Mouse (Mus musculus) neural tube, embryonic 11.5 days (tissue): ENCODE results near the gene Ppm1l. TPM values are rescaled to one million over a fixed set of nuclear protein-coding genes. Genes with fewer than 3 reads are reported as not detected.
A peak's percentile ranks its signal among the peaks of the same experiment; 100 is the strongest.

ENCODE experiments used
- ATAC-seq: fragments of 200-750 bp; cut with Nextera tagmentation; 2 replicates; pipeline ENCODE4 v1.8.0; 2017; ENCODE audit warnings: moderate number of reproducible peaks, mild to moderate bottlenecking, moderate TSS enrichment, moderate library complexity; ENCODE audit not compliant: insufficient read depth, low FRiP score, low TSS enrichment
- DNase-seq: peaks from one replicate; pipeline ENCODE4 v3.0.0-alpha.2; 2015; ENCODE audit warnings: low spot score
- H3K27ac ChIP-seq: fragments of 300-500 bp; sonication (generic); 2 replicates; pipeline ENCODE4 v1.5.1; 2014; ENCODE audit warnings: low read depth, mild to moderate bottlenecking, low read length
- H3K27me3 ChIP-seq: fragments of 300-500 bp; sonication (generic); 2 replicates; pipeline ENCODE4 v1.6.1; 2014; ENCODE audit warnings: mild to moderate bottlenecking, low read length, mixed read lengths; ENCODE audit not compliant: control insufficient read depth, insufficient read depth
- H3K36me3 ChIP-seq: fragments of 300-500 bp; sonication (generic); 2 replicates; pipeline ENCODE4 v1.6.1; 2014; ENCODE audit warnings: mild to moderate bottlenecking, low read length, moderate library complexity, mixed read lengths; ENCODE audit not compliant: control insufficient read depth, insufficient read depth
- H3K4me1 ChIP-seq: fragments of 300-500 bp; sonication (generic); 2 replicates; pipeline ENCODE4 v1.6.1; 2014; ENCODE audit warnings: low read length, mixed read lengths; ENCODE audit not compliant: control insufficient read depth, insufficient read depth
- H3K4me2 ChIP-seq: fragments of 300-500 bp; sonication (generic); 2 replicates; pipeline ENCODE4 v1.6.1; 2014; ENCODE audit warnings: low read depth, mild to moderate bottlenecking, moderate library complexity
- H3K4me3 ChIP-seq: fragments of 300-500 bp; sonication (generic); 2 replicates; pipeline ENCODE4 v1.5.1; 2014; ENCODE audit warnings: low read depth, low read length
- H3K9ac ChIP-seq: fragments of 300-500 bp; sonication (generic); 2 replicates; pipeline ENCODE4 v1.6.1; 2014; ENCODE audit warnings: mild to moderate bottlenecking, low read length
- H3K9me3 ChIP-seq: fragments of 300-500 bp; sonication (generic); 2 replicates; pipeline ENCODE4 v1.6.1; 2016; ENCODE audit warnings: low read length; ENCODE audit not compliant: control insufficient read depth
- WGBS: fragments of 180-500 bp; shearing (Covaris S2); extraction: QIAGEN DNeasy Blood & Tissue Kit; methylation state at CpG from one replicate; pipeline ENCODE4 v1.1.7; 2014; 5-methylcytosine and 5-hydroxymethylcytosine counted together
- polyA plus RNA-seq: library from polyadenylated mRNA; unstranded; fragments of >200 nt; fragmentation: Nextera tagmentation; extraction: Ambion mirVana; gene quantifications from 2 replicates; pipeline ENCODE4 v1.2.1, GENCODE M21; 2014

Gene Ppm1l
- polyA plus RNA-seq, 1 experiment from 2014 or later: 22.6 TPM

- no peak overlapping the region for H3K4me2 ChIP-seq
- DNase-seq (no peak), ATAC-seq (no peak)
- no peak overlapping the region for H3K27ac ChIP-seq
- no peaks in the 10 kb centered on the region for H3K36me3 ChIP-seq
- H3K27me3 ChIP-seq: no peaks in the 10 kb centered on the region
- H3K9ac ChIP-seq: no peak overlapping the region
- WGBS: 73% methylated on average over 4 of the region's 4 CpGs
- no peaks in the 10 kb centered on the region for H3K9me3 ChIP-seq
- H3K4me1 ChIP-seq: no peaks in the 10 kb centered on the region
- no peak overlapping the region for H3K4me3 ChIP-seq
Observed at GRCm38 (mm10) chr3:69494233-69495010, 177.8 kb downstream of the Ppm1l start.

DNA sequence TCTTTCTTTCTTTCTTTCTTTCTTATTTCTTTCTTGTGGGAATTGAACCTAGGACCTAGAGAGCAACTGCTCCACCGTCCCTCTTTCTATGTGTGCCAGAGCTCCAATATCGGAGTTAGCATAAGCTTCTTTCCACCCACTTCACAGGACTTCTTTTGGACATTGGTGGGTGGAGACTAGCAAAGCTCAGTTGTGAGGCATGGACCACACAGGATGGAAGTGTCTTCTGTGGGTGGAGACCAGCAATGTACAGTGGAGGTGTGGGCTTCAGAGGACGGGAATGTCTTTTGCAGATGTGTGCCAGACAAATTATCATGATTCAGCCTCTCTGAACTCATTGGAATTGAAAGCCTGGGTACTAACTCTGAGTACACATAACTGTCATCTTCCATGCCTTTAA is 180.5 kb downstream of the Ppm1l start:
- no peak overlapping the region for H3K4me3 ChIP-seq
- 83% methylated on average over 3 of the region's 3 CpGs for WGBS
- H3K4me2 ChIP-seq: no peak overlapping the region
- no peak overlapping the region for H3K9ac ChIP-seq
- H3K4me1 ChIP-seq: no peaks in the 10 kb centered on the region
- ATAC-seq (no peak), DNase-seq (no peak)
- H3K36me3 ChIP-seq: no peaks in the 10 kb centered on the region
- no peaks in the 10 kb centered on the region for H3K9me3 ChIP-seq
- no peak overlapping the region for H3K27ac ChIP-seq
- H3K27me3 ChIP-seq: no peaks in the 10 kb centered on the region

DNA sequence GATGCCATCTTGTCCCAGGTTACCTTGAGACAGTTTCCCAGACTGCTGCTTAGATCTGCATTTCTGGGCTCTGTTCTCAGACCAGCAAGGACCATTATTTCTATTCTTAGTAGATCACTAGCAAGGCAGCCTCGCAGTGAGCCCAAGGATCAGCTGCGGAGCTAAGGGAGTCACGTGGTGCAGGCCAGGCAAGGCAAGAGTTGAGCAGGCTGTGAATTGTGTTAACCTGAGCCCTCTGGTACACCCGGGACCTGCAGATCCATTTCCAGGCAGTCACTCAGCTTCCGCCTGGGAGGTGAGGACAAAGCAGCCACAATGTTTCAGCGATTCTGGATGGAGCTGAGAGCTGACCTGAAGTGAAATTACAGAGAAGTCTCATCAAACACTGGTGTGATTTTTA is 185.3 kb downstream of the Ppm1l start:
- no peak overlapping the region for H3K27ac ChIP-seq
- peak; percentile 35 for DNase-seq

GRCm38 (mm10) chr3:69502527-69502926 is 185.9 kb downstream of the Ppm1l start:
- no peak overlapping the region for H3K9ac ChIP-seq
- H3K4me1 ChIP-seq: no peaks in the 10 kb centered on the region; the same call in 1 of the 2 replicates
- H3K4me3 ChIP-seq: no peak overlapping the region
- DNase-seq (no peak), ATAC-seq (no peak)
- no peaks in the 10 kb centered on the region for H3K36me3 ChIP-seq
- no peaks in the 10 kb centered on the region for H3K27me3 ChIP-seq
- H3K9me3 ChIP-seq: no peaks in the 10 kb centered on the region
- WGBS: 23% methylated on average over 4 of the region's 4 CpGs
- no peak overlapping the region for H3K4me2 ChIP-seq
- no peak overlapping the region for H3K27ac ChIP-seq

More for the DNA sequence above, 185.3 kb downstream of the Ppm1l start:
- Histone ChIP-seq H3K4me2 (no peak overlapping the region), H3K9me3 (no peaks in the 10 kb centered on the region), H3K36me3 (no peaks in the 10 kb centered on the region), H3K4me3 (no peak overlapping the region), H3K9ac (no peak overlapping the region), H3K4me1 (no peaks in the 10 kb centered on the region; the same call in 1 of the 2 replicates), H3K27me3 (no peaks in the 10 kb centered on the region)
- WGBS: 12% methylated on average over 6 of the region's 6 CpGs
- ATAC-seq: 0 out of 2 replicates have a peak, but pooled peaks have one; percentile 63

- DNase-seq: no peak
- Histone ChIP-seq H3K27me3 (no peaks in the 10 kb centered on the region), H3K4me3 (no peak overlapping the region), H3K27ac (no peak overlapping the region), H3K9me3 (no peaks in the 10 kb centered on the region), H3K36me3 (no peaks in the 10 kb centered on the region), H3K9ac (no peak overlapping the region), H3K4me1 (no peaks in the 10 kb centered on the region; the same call in 1 of the 2 replicates), H3K4me2 (no peak overlapping the region)
- WGBS: 82% methylated on average over 7 of the region's 7 CpGs
- ATAC-seq: no peak
Observed at GRCm38 (mm10) chr3:69505090-69505489, 188.4 kb downstream of the Ppm1l start.

DNA sequence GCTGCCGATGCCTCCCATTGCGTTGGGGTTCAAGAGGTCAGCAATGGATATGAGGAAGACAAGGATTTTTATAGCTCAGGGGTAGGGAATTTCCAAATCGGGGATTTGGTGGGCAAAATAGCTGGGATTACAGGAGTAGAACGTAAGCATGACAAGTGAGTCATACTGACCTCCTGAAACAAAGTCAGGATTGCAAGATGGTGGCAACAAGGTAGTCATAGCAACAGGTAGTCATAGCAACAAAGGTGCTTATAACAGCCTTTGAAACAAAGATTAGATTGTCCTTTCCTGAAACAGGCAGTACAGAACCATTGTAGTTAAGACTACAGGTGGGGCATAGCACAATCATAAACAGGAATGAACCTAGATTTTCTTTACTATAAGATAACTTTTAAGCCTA is 189.7 kb downstream of the Ppm1l start:
- Histone ChIP-seq H3K9ac (no peak overlapping the region), H3K4me3 (no peak overlapping the region), H3K4me1 (no peaks in the 10 kb centered on the region; the same call in 1 of the 2 replicates), H3K36me3 (no peaks in the 10 kb centered on the region), H3K27ac (no peak overlapping the region), H3K9me3 (no peaks in the 10 kb centered on the region), H3K4me2 (no peak overlapping the region), H3K27me3 (no peaks in the 10 kb centered on the region)
- ATAC-seq: no peak
- 81% methylated on average over 4 of the region's 4 CpGs for WGBS
- no peak for DNase-seq

DNA sequence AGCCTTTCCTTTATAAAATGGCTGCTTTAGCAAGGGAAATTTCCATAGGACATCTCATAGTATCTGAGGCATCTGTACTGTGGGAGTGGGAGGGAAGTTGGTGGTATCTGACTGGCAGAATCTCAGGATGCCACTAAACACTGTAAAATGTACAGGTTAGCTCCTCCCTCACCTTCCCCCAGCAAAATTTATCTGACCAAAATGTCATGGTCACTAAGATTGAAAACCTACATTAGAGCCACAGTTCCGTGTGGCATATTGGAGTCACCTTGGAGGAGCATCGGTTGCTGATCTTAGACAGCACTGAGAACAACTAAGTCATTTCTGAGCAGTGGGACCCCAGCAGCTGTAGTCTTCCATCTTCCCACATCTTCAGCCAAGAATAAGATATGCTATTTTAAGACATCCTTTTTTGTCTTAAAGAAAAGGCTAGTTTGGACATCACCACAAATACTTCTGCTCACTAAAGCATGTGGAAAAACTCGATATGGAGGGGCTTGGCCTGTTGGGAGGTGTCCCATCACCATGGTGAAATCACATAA is 192.8 kb downstream of the Ppm1l start:
- Histone ChIP-seq H3K4me2 (no peak overlapping the region), H3K4me1 (peaks cover 2% of the 10 kb centered on the region; the same call in 1 of the 2 replicates), H3K27me3 (no peaks in the 10 kb centered on the region), H3K9me3 (no peaks in the 10 kb centered on the region), H3K36me3 (no peaks in the 10 kb centered on the region), H3K9ac (no peak overlapping the region), H3K4me3 (no peak overlapping the region), H3K27ac (no peak overlapping the region)
- 81% methylated on average over 3 of the region's 3 CpGs for WGBS
- no peak for DNase-seq
- ATAC-seq: no peak

GRCm38 (mm10) chr3:69511881-69512280 is 195.2 kb downstream of the Ppm1l start:
- ATAC-seq (no peak), DNase-seq (no peak)
- Histone ChIP-seq H3K36me3 (no peaks in the 10 kb centered on the region), H3K27me3 (no peaks in the 10 kb centered on the region), H3K4me3 (no peak overlapping the region), H3K4me2 (no peak overlapping the region), H3K9me3 (no peaks in the 10 kb centered on the region), H3K4me1 (peaks cover 2% of the 10 kb centered on the region; the same call in 1 of the 2 replicates), H3K9ac (no peak overlapping the region), H3K27ac (no peak overlapping the region)
- 47% methylated on average over 7 of the region's 7 CpGs for WGBS

GRCm38 (mm10) chr3:69512402-69512801 is 195.7 kb downstream of the Ppm1l start:
- H3K4me3 ChIP-seq: no peak overlapping the region
- ATAC-seq (no peak), DNase-seq (no peak)

More at GRCm38 (mm10) chr3:69512402-69512801, 195.7 kb downstream of the Ppm1l start:
- Histone ChIP-seq H3K4me1 (peaks cover 2% of the 10 kb centered on the region; the same call in 1 of the 2 replicates), H3K9me3 (no peaks in the 10 kb centered on the region), H3K36me3 (no peaks in the 10 kb centered on the region), H3K27ac (no peak overlapping the region), H3K27me3 (no peaks in the 10 kb centered on the region), H3K4me2 (no peak overlapping the region), H3K9ac (no peak overlapping the region)
- 38% methylated on average over 7 of the region's 7 CpGs for WGBS
